Mouse (Mus musculus) right cerebral cortex, postnatal 4 days (tissue): ENCODE data around the gene Ccdc39.

ENCODE experiments used
- DNase-seq: peaks from one replicate; pipeline ENCODE4 v3.0.0-alpha.2; 2022

Ccdc39 gene

GRCm38 (mm10) chr3:33843801-33844632 lies at the start of gene Ccdc39:
Ccdc39 (minus strand) TSS chr3:33844310.
- peak; percentile 69 for DNase-seq

- DNase-seq: no peak
Observed at GRCm38 (mm10) chr3:33893433-33893832, 49.3 kb upstream of the Ccdc39 start.

GRCm38 (mm10) chr3:33887438-33887837 lies 43.3 kb upstream of the Ccdc39 start:
- no peak for DNase-seq

GRCm38 (mm10) chr3:33883105-33883504 lies 39.0 kb upstream of the Ccdc39 start:
- no peak for DNase-seq

- DNase-seq: no peak
Observed at GRCm38 (mm10) chr3:33882695-33883094, 38.6 kb upstream of the Ccdc39 start.

DNA sequence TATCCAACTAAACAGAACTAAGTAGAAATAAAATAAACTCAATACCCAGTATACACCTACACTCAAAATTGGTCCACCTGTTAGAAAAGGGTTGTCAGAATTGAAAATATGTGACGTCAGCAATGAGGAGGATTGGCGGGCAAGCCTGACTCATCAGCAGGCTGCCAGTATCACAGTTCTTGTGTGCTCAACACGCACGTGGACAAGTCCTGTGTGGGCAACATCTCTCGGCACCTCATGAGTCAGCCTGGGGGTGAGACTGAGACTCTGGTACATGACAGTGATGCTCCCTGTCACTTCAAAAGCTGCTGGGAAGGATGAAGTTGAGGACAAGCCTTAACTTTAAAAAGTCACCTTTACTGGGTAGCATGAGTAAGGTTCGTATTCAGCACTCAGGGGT lies 34.6 kb upstream of the Ccdc39 start:
- DNase-seq: no peak

- no peak for DNase-seq
Observed at GRCm38 (mm10) chr3:33874456-33875286, 30.6 kb upstream of the Ccdc39 start.

DNA sequence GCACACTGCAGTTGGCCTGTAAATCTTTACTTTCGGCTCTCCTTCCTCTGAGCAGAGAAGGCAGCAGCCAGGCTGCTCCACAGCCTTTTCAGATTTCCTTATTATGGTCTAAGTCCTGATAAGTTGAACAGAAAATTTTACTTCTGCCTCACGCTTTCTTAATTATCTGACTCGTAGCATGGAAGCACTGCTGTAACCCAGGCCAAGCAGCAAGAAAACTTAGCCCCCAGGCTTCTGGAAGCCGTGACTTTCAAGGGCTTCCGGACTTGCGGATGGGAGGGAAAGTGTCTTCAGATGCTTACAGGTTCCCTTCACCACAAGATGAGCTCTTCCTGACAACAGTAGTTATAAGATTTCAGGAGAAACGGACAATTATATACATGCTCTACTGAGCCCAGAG lies 29.7 kb upstream of the Ccdc39 start:
- no peak for DNase-seq

GRCm38 (mm10) chr3:33873366-33873765 lies 29.3 kb upstream of the Ccdc39 start:
- DNase-seq: no peak

- no peak for DNase-seq
Observed at GRCm38 (mm10) chr3:33864000-33864540, 20.0 kb upstream of the Ccdc39 start.

DNA sequence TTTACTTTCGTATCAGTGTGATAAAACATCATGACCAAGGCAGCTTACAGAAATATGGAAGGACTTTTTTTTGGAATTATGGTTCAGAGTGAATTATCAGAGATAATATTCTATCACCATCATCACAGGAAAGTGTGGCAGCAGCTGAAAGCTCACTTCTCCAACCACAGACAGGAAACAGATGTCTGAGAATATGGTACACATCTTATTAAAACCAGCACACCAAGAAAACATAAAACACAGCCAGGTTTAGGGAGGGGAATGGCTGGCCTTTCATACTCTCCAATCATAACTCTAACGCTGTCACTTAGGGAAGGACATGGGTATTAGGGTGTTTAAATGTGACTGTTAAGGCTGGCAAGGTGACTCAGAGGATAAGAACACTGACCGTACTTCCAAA lies 14.8 kb upstream of the Ccdc39 start:
- no peak for DNase-seq

DNA sequence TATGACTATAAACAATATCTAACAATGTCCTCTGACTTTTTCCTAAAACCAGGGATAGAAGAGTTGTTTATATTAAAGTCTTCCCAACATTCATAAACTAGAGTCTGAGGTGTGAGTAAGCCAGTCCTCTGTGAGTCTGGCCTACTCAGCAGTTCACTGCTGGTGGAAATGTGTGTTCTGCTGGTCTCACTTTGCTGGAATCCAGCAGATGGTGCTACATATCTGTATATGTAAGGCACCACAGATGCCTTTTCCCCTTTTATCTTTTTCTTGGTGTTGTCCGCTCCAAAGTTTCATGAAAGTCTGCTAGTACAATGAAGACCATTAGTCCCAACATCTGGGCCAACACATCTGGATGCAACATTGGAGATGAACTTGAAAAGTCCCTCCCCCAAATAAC lies 9.0 kb upstream of the Ccdc39 start:
- no peak for DNase-seq

GRCm38 (mm10) chr3:33850856-33851255 lies 6.7 kb upstream of the Ccdc39 start:
- no peak for DNase-seq

GRCm38 (mm10) chr3:33846639-33847038 lies 2.5 kb upstream of the Ccdc39 start:
- DNase-seq: no peak

GRCm38 (mm10) chr3:33838877-33839276 lies 5.2 kb downstream of the Ccdc39 start:
- no peak for DNase-seq

GRCm38 (mm10) chr3:33836576-33836975 lies 7.5 kb downstream of the Ccdc39 start:
- DNase-seq: no peak

DNA sequence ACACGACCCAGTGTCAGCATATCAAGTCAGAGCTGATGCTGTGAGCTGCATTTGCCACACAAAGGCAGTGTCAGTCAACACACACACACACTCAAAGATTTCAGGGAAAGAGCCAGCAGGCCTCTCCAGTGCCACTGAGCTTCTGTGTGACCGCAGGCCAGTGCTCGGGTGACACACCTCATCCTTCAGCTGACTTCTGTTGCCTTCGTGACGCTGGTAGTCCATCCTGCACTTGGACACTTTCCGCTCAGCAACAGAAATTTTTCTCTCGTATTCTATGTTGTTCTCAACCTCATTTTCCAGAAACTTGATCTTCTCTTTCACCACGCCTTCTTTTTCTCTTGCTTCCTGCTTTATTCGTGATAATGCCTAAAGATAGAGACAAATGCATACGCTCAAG lies 11.8 kb downstream of the Ccdc39 start:
- DNase-seq: no peak

DNA sequence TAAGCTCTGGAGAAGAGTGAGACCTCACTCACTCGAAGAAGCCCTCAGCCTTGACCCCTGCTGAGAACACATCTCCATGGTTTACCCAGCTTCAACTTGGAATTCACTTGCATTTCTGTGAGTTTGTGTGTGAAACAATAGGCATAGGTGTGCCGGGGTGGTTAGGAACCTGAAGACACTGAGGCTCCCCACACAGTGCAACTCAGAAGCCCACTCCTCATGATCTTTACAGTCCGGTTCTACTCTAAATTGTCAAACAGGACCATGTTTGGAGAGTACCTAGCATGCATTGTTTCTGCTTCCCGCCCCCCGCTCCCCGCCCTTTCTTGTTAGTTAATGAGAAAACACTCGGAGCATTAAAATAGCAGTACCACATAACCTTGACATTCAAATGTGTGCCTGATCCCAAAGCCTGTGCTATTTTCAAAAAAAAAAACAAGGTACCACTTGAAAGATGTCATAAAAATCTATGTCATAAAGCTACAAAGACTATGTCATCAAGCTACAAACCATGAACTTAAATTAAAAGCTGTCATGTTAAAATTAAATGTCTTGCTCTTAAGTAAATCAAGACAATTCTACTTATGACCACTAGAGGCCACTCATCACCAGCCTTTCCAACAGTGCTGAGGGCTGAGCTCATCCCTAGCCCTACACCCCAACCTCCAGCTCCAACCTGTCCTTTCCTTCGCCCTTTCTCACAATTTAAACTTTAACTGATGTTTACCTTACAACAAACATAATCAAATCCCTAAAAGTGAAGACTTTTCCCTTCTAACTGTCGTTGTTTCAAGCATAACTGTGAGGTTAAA lies 19.8 kb downstream of the Ccdc39 start:
- DNase-seq: peak; percentile 25

DNA sequence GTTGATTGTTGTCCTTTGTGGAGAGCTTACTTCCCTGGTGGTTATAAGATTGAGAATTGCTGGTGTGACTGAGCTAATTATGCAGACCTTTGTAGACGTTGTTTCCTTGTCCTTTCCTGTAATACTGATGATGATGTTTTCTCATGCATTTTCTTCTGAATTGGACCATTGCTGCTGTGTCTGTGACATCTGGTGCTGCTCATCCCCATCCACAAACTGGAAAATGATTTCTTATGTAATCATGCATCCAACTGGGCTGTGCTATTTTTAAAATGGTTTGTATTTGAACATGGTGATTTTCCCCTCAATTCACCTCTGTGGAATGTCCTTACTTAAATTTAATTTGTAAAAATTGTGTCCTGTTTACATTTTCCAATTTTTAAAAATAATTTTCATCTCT lies 37.0 kb downstream of the Ccdc39 start:
- no peak for DNase-seq

- DNase-seq: no peak
Observed at GRCm38 (mm10) chr3:33800513-33800820, 43.6 kb downstream of the Ccdc39 start.

DNA sequence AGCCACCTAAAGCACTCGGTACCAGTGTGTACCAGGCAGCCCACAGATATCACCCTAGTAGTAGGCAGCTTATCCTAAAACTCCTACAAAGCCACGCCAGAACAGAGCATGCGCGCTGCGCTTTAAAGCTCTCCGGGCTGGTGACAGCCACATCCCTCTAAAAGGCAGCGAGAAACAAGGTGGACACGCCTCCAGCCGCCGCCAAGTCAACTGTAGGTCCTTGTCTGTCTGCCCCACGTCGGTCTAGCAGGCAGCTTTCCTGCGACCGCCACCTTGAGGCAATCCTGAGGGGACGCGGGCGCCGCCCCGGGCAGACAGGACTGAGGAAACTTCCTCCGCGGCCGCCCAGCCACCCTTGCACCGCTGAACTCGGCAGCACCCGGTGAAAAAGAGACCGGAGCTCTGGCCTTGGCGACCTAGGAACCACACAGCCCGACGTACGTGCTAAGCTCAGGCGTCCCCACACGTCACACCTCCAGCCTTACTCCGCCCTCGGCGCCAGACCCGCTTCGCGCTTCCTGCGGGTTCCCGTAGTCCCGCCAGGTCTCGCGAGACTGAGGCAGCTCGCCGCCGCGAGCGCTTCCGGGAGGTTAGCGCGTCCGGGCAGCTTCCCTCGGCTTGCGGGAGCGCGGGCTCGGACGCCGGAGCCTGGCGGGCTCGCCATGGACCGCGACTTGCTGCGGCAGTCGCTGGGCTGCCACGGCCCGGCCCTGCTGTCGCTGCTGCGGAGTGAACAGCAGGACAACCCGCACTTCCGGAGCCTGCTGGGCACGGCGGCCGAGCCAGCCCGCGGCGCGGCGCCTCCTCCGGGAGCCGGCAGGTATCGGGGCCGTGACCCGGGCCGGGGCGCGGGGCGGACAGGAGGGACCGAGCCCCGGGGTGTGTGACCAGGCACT lies 44.2 kb downstream of the Ccdc39 start, which contains the start of gene Ttc14:
TSS of gene Ttc14 (plus strand) at position 216 of the 896 bp plus-strand sequence.
- peak; percentile 96 for DNase-seq

GRCm38 (mm10) chr3:33790975-33791374 lies 53.1 kb downstream of the Ccdc39 start:
- DNase-seq: no peak
